Mouse (Mus musculus) CH12.LX (cell line): ENCODE measurements at regions not wholly inside any gene's neighbourhood (a gene's known extent, or its start where the extent isn't known, plus 50 kb on each side); places are given as distances from the start of the nearest gene placed in this dataset.

ENCODE experiments used
- DNase-seq: peaks from one replicate; pipeline ENCODE4 v3.0.0-alpha.2; 2013; ENCODE audit errors: extremely low read depth
- H3K27ac ChIP-seq: 2 replicates; pipeline ENCODE4 v1.5.1; 2012; ENCODE audit warnings: low read depth, mild to moderate bottlenecking, control low read depth, moderate library complexity; ENCODE audit not compliant: insufficient read depth
- H3K27me3 ChIP-seq: replicated peaks from 2 replicates; pipeline ENCODE3; 2012; ENCODE audit warnings: inconsistent platforms
- H3K36me3 ChIP-seq, 2 experiments: replicated peaks in 1 of 2; 2 replicates each; pipeline versions ENCODE3 to v1.6.1; 2012; ENCODE audit warnings: inconsistent platforms in 1 of 2, low read length in 1 of 2, mild to moderate bottlenecking in 1 of 2, mixed read lengths in 1 of 2, moderate library complexity in 1 of 2; ENCODE audit not compliant: control insufficient read depth in 1 of 2, insufficient read depth in 1 of 2
- H3K4me1 ChIP-seq, 2 experiments: 2 replicates each; pipeline ENCODE4 v1.6.1; 2012; ENCODE audit warnings: inconsistent platforms in 1 of 2, moderate library complexity in 1 of 2; ENCODE audit not compliant: insufficient read depth in 2 of 2, control insufficient read depth in 1 of 2
- H3K4me2 ChIP-seq: 2 replicates; pipeline ENCODE4 v1.6.1; 2012; ENCODE audit warnings: low read depth, mild to moderate bottlenecking, control low read depth; ENCODE audit not compliant: poor library complexity, insufficient read depth, severe bottlenecking
- H3K4me3 ChIP-seq, 3 experiments: fragments of 150-350 bp in 1 of 3; sonication (generic) in 1 of 3; replicated peaks in 1 of 3; 2 replicates each; pipeline versions ENCODE3 to v1.5.1; 2011 to 2012; ENCODE audit warnings: low read depth in 2 of 3, low read length in 2 of 3, mild to moderate bottlenecking in 2 of 3, moderate library complexity in 2 of 3, control low read depth in 1 of 3, improper control_type of control experiment in 1 of 3, inconsistent platforms in 1 of 3, mixed read lengths in 1 of 3; ENCODE audit not compliant: poor library complexity in 1 of 3
- H3K79me2 ChIP-seq: replicated peaks from 2 replicates; pipeline ENCODE4 v1.6.1; 2012; ENCODE audit warnings: mild to moderate bottlenecking, moderate library complexity; ENCODE audit not compliant: control insufficient read depth, poor library complexity, insufficient read depth, severe bottlenecking; ENCODE audit errors: extremely low read depth
- H3K9ac ChIP-seq: 2 replicates; pipeline ENCODE4 v1.6.1; 2012; ENCODE audit warnings: low read depth, mild to moderate bottlenecking, control low read depth, moderate library complexity; ENCODE audit not compliant: insufficient read depth
- H3K9me3 ChIP-seq: replicated peaks from 2 replicates; pipeline ENCODE3; 2012; ENCODE audit warnings: low read length, inconsistent platforms, mixed read lengths
- BHLHE40 ChIP-seq: IDR thresholded peaks from 2 replicates; pipeline ENCODE4 v1.6.1; 2011; ENCODE audit warnings: mild to moderate bottlenecking, low read depth, low read length, improper control_type of control experiment
- CHD2 ChIP-seq: IDR thresholded peaks from 2 replicates; pipeline ENCODE4 v1.6.1; 2011; ENCODE audit warnings: low read length, improper control_type of control experiment
- ELF1 ChIP-seq: IDR thresholded peaks from 2 replicates; pipeline ENCODE4 v1.6.1; 2014; ENCODE audit warnings: low read depth, mild to moderate bottlenecking, inconsistent platforms, low read length, improper control_type of control experiment
- EP300 ChIP-seq: IDR thresholded peaks from 2 replicates; pipeline ENCODE4 v1.6.1; 2011; ENCODE audit warnings: low read length, improper control_type of control experiment
- GABPA ChIP-seq: IDR thresholded peaks from 2 replicates; pipeline ENCODE4 v1.6.1; 2012; ENCODE audit warnings: low read depth, low read length, improper control_type of control experiment, inconsistent platforms; ENCODE audit not compliant: insufficient replicate concordance
- IRF4 ChIP-seq: IDR thresholded peaks from 2 replicates; pipeline ENCODE4 v1.6.1; 2014; ENCODE audit warnings: low read depth, mild to moderate bottlenecking, inconsistent platforms, low read length, improper control_type of control experiment
- JUND ChIP-seq: conservative IDR thresholded peaks from 2 replicates; pipeline ENCODE4 v1.6.1; 2011; ENCODE audit warnings: low read depth, low read length, improper control_type of control experiment
- KAT2A ChIP-seq: IDR thresholded peaks from 2 replicates; pipeline ENCODE4 v1.6.1; 2012; ENCODE audit warnings: low read length, improper control_type of control experiment, inconsistent platforms; ENCODE audit not compliant: insufficient replicate concordance
- MAFK ChIP-seq: IDR thresholded peaks from 2 replicates; pipeline ENCODE4 v1.6.1; 2011; ENCODE audit warnings: low read length, improper control_type of control experiment; ENCODE audit not compliant: insufficient replicate concordance
- MAZ ChIP-seq: IDR thresholded peaks from 2 replicates; pipeline ENCODE4 v1.6.1; 2012; ENCODE audit warnings: low read depth, mild to moderate bottlenecking, inconsistent platforms, low read length, improper control_type of control experiment, moderate library complexity
- MEF2A ChIP-seq: IDR thresholded peaks from 2 replicates; pipeline ENCODE4 v1.6.1; 2014; ENCODE audit warnings: low read depth, mild to moderate bottlenecking, inconsistent platforms, low read length, improper control_type of control experiment, borderline replicate concordance
- NELFE ChIP-seq: IDR thresholded peaks from 2 replicates; pipeline ENCODE4 v1.6.1; 2011; ENCODE audit warnings: low read depth, low read length, improper control_type of control experiment
- PAX5 ChIP-seq: IDR thresholded peaks from 2 replicates; pipeline ENCODE4 v1.6.1; 2012; ENCODE audit warnings: low read length, inconsistent platforms, mixed read lengths
- POLR2AphosphoS2 ChIP-seq: IDR thresholded peaks from 2 replicates; pipeline ENCODE4 v1.6.1; 2011; ENCODE audit warnings: low read depth, low read length, improper control_type of control experiment
- RAD21 ChIP-seq: IDR thresholded peaks from 2 replicates; pipeline ENCODE4 v1.6.1; 2011; ENCODE audit warnings: low read depth, mild to moderate bottlenecking, low read length, improper control_type of control experiment, moderate library complexity
- RCOR1 ChIP-seq: conservative IDR thresholded peaks from 2 replicates; pipeline ENCODE4 v1.6.1; 2012; ENCODE audit warnings: low read depth, mild to moderate bottlenecking, inconsistent platforms, low read length, improper control_type of control experiment
- SMC3 ChIP-seq: IDR thresholded peaks from 2 replicates; pipeline ENCODE4 v1.6.1; 2011; ENCODE audit warnings: low read depth, low read length, improper control_type of control experiment
- UBTF ChIP-seq: IDR thresholded peaks from 2 replicates; pipeline ENCODE4 v1.6.1; 2012; ENCODE audit warnings: low read depth, mild to moderate bottlenecking, inconsistent platforms, low read length, improper control_type of control experiment, moderate library complexity
- ZNF384 ChIP-seq: IDR thresholded peaks from 2 replicates; pipeline ENCODE4 v1.6.1; 2012; ENCODE audit warnings: low read depth, low read length, improper control_type of control experiment, inconsistent platforms
- dilution Hi-C: fragments of 300-500 bp; cut with MboI; formaldehyde crosslinking; loops from 2 replicates; pipeline ENCODE4 v1.14.3; 2020; ENCODE audit warnings: low sequenced_read_pairs; ENCODE audit not compliant: extremely low pct_unique_long_range_greater_than_20kb, extremely low pct_ligation_motif_present
- in situ Hi-C: fragments of 300-500 bp; cut with MboI; formaldehyde crosslinking; loops from 3 replicates; pipeline ENCODE4 v1.14.3; 2019; ENCODE audit warnings: low sequenced_read_pairs, low pct_ligation_motif_present, low pct_unique_long_range_greater_than_20kb, mixed read lengths

- dilution Hi-C loops = no loop called here
- Histone ChIP-seq H3K27me3 (peaks cover 43% of the 10 kb centered on the region), H3K36me3 (no peaks in the 10 kb centered on the region), H3K4me2 (no peak overlapping the region), H3K9me3 (peaks cover 9% of the 10 kb centered on the region), H3K79me2 (no peaks in the 10 kb centered on the region), H3K4me1 (no peaks in the 10 kb centered on the region), H3K27ac (no peak overlapping the region), H3K4me3 (no peak overlapping the region)
- no peak for DNase-seq
- no peak; the same call in none of the 2 replicates for TF ChIP-seq RAD21
- TF ChIP-seq EP300 = no peak
- TF ChIP-seq POLR2AphosphoS2 = no peak
- TF ChIP-seq MAZ = no peak
- no peak for TF ChIP-seq NELFE
- no peak for TF ChIP-seq KAT2A
- no peak for TF ChIP-seq IRF4
- no peak for TF ChIP-seq CHD2
- no peak for TF ChIP-seq GABPA
- no peak for TF ChIP-seq ZNF384
- no peak for TF ChIP-seq BHLHE40
- no peak for TF ChIP-seq PAX5
- no peak for TF ChIP-seq RCOR1
- TF ChIP-seq JUND = no peak
- no peak for TF ChIP-seq UBTF
- no peak for TF ChIP-seq MEF2A
- TF ChIP-seq, all 38 proteins: peak for 0
- in situ Hi-C loops = no loop called here
- H3K9ac ChIP-seq = no peak overlapping the region
Measured at GRCm38 (mm10) chr8:88825816-88826215, 129.0 kb downstream of the Cyld start.

- TF ChIP-seq KAT2A (no peak), RCOR1 (no peak), ELF1 (no peak), SMC3 (no peak), MAFK (no peak)
- TF ChIP-seq, all 38 proteins: peak for 0
- Histone ChIP-seq H3K79me2 (no peaks in the 10 kb centered on the region), H3K27ac (no peak overlapping the region), H3K27me3 (peaks cover 56% of the 10 kb centered on the region), H3K9me3 (peaks cover 9% of the 10 kb centered on the region), H3K36me3 (no peaks in the 10 kb centered on the region), H3K4me2 (no peak overlapping the region), H3K4me1 (no peaks in the 10 kb centered on the region), H3K9ac (no peak overlapping the region), H3K4me3 (no peak overlapping the region)
- in situ Hi-C loops (no loop called here), dilution Hi-C loops (no loop called here)
- peak; percentile 21 for DNase-seq
Measured at GRCm38 (mm10) chr8:88823931-88824330, 127.1 kb downstream of the Cyld start.
